Mouse (Mus musculus): ENCODE results near the gene Catsperd. TPM values are rescaled to one million over a fixed set of nuclear protein-coding genes. Genes with fewer than 3 reads are reported as not detected.

The Catsperd gene
- 0.08 and 0.35 TPM in 2 replicates for polyA plus RNA-seq (2012)

GRCm38 (mm10) chr17:56627530-56628277 lies at the start of gene Catsperd:
Catsperd (plus strand) TSS chr17:56628143.

GRCm38 (mm10) chr17:56584257-56585130 lies 43.4 kb upstream of the Catsperd start, which contains the start of the genes Safb2 and Safb:
Safb2 (minus strand) TSS chr17:56584585.
Safb (plus strand) TSS chr17:56584825.

DNA sequence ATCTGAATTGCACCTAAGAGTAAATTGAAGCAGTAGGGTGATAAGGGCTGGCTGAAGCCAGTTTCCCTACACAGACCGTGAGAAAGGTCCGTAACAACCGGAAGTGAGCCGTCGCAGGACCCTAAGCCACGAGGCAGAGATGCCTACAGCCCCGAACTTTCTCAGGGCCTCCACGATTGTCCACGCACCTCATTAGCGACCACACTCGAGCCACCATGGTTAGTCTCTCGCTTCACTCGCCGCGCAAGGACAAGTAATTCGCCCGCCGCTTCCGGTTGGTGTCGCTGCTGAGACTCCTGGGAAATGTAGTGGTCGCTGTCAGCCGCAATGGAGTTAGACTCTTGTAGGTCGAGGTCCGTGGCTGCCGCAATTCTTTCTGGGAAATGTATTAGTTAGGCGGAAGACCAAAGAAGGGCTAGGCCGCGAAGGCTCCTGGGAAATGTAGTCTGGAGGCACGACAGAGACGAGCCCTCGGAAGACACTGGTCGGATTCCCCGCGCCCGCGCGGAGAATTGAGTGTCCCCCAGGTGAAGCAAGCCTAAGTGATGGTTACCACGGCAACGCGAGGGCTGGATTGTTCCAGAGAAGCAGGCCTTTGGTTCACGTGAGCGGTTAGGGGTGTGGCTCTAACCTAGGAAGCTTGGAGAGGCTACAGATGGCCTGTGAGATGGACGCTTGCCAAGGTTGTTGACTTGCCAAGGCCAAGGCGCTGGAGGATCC lies 18.3 kb upstream of the Catsperd start, which contains the start of gene 2410015M20Rik:
Gene 2410015M20Rik, minus strand, starts transcription at position 320 of the 720 bp plus-strand sequence.

GRCm38 (mm10) chr17:56613236-56613844 lies 14.6 kb upstream of the Catsperd start, which contains the start of gene Rpl36:
Rpl36 (plus strand) TSS chr17:56613416.

DNA sequence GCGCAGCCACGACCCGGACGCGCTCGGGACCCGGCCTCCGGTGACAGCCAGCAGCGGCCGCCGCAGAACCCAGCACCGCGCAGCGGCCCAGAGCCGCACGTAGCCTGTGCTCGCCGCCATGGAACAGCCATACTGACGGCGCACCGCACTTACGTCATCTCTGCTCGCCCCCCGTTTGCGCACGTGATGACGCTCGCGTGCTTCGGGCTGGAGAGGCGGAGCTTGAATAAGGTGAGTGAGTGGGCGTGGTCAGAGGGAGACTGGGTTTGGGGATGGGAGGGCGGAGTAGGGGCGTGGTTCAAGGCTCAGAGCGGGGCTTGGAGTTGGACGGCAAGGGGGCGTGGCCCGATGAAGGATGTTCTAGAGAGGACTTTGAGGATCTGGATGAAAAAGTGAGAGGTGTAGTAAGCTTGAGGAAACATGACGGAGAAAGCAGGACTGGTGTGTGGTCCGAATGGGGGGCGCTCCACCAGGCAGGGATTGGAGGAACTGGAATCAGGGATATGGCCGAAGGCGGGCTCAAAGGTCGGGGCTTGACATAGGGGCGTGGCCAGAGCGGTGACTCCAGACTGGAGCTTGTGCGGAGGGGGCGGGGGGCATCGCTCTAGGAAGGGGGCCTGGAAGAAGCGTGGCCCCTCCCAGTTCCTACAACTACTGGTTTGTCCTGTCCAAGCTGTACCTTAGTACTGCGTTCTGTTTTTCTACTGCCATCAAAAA lies 1.0 kb upstream of the Catsperd start, which contains the start of gene Lonp1:
Gene Lonp1, minus strand, starts transcription at position 134 of the 717 bp plus-strand sequence.

DNA sequence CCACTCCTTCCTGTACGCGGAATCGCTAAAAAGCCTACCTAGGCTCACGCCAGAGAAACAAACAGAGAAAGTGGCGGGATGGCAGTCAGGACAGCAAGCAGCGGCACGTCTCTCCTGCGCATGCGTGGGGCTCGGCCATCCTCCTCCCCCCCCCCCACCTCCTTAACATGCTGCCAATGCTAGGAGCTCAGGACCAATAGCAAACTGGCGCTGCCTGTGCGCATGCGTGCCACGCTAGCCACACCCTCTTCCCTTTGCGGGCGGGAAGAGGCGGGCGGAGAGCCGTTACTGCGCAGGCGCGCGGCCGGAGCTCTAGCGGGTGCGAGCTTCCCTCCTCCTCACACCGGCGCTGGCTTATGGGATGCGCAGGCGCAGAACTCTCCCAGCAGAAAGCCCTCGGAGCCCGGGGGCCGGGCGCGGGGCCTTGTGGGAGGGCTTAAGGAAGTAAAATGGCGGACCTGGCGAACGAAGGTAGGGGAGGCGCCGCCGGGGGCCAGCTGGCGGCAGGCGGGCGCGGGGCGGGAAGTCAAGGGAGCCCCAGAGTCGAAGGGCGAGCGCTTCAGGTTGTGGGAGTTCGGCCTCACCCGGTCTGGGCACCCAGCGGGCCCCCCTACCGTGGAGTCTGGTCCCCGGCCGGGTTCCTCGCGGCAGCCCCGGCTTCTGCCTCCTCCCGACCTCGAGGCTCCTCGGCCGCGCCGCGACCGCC lies 45.2 kb downstream of the Catsperd start, which contains the start of gene Ranbp3:
Gene Ranbp3, plus strand, starts transcription at position 354 of the 706 bp plus-strand sequence.

Other genes with a start within 250 kb of the Catsperd start
- gene Ptprs, start 151.7 kb upstream of the Catsperd start, polyA plus RNA-seq (2012): 146 and 239 TPM in 2 replicates
- gene Znrf4, start 115.7 kb upstream of the Catsperd start, polyA plus RNA-seq (2012): not detected in 2 replicates
- 0.79 and 1.2 TPM in 2 replicates for gene Gm20219, start 73.8 kb upstream of the Catsperd start, polyA plus RNA-seq (2012)
- gene Safb2, start 43.6 kb upstream of the Catsperd start, polyA plus RNA-seq (2012): 222 and 401 TPM in 2 replicates
- 122 and 190 TPM in 2 replicates for gene Safb, start 43.3 kb upstream of the Catsperd start, polyA plus RNA-seq (2012)
- 289 and 328 TPM in 2 replicates for gene 2410015M20Rik, start 18.4 kb upstream of the Catsperd start, polyA plus RNA-seq (2012)
- 8,768 and 8,813 TPM in 2 replicates for gene Rpl36, start 14.7 kb upstream of the Catsperd start, polyA plus RNA-seq (2012)
- gene Lonp1, start 1.3 kb upstream of the Catsperd start, polyA plus RNA-seq (2012): 83.3 and 99.4 TPM in 2 replicates
- gene Ranbp3, start 45.2 kb downstream of the Catsperd start, polyA plus RNA-seq (2012): 104 and 107 TPM in 2 replicates
- 280 and 302 TPM in 2 replicates for gene Ndufa11, start 89.6 kb downstream of the Catsperd start, polyA plus RNA-seq (2012)
- 15.8 and 18.8 TPM in 2 replicates for gene Vmac, start 89.9 kb downstream of the Catsperd start, polyA plus RNA-seq (2012)
- gene Nrtn, start 129.4 kb downstream of the Catsperd start, polyA plus RNA-seq (2012): 3.7 and 4.5 TPM in 2 replicates
- 83.8 and 107 TPM in 2 replicates for gene Dus3l, start 136.6 kb downstream of the Catsperd start, polyA plus RNA-seq (2012)
- gene Prr22, start 142.1 kb downstream of the Catsperd start, polyA plus RNA-seq (2012): 14.2 and 18.3 TPM in 2 replicates
- gene Rfx2, start 202.9 kb downstream of the Catsperd start, polyA plus RNA-seq (2012): 36.0 and 39.0 TPM in 2 replicates
- not detected in 2 replicates for gene Acsbg2, start 246.3 kb downstream of the Catsperd start, polyA plus RNA-seq (2012)
- 0.03 TPM in 1 of 2 replicates, not detected in the other for gene 1700061G19Rik, start 247.3 kb downstream of the Catsperd start, polyA plus RNA-seq (2012)

Data from megakaryocyte-erythroid progenitor cell, adult 5 weeks (primary cell).